Mouse (Mus musculus): Measurements from ENCODE around the gene Gm11077. TPM values are rescaled to one million over a fixed set of nuclear protein-coding genes. Genes with fewer than 3 reads are reported as not detected.

Gm11077 gene
- polyA plus RNA-seq, 2 experiments, result not detected

DNA sequence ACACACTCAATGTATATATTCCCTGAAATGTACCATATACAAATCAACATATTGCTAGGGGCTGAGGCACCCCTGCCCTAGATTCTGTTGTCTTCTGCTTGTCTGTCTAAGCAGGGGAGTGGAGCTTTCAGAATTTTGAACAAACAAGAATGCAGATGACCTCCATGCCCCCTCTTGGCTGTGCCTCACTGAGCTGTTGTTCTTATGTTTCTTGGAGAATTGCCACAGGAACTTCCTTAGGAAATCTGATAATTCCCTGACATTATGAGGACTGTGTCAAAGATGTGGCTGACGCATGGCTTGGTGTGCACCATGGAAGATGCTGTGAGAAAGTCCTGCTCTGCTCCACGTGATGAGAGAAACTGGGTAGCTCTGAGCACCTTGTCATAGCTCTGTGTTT, 57.0 kb downstream of the Gm11077 start:
- Histone ChIP-seq H3K4me1 (replicated peaks; ENCODE audit: control insufficient read depth in 2 of 2, insufficient read depth in 2 of 2, low read length in 1 of 2) (no peaks in the 10 kb centered on the region), H3K9ac (replicated peaks) (no peak overlapping the region), H3K36me3 (replicated peaks; ENCODE audit: control insufficient read depth, insufficient read depth, low read depth) (no peaks in the 10 kb centered on the region), H3K27ac (no peak overlapping the region), H3K4me2 (ENCODE audit: low read depth) (no peak overlapping the region), H3K4me3 (ENCODE audit: insufficient read depth in 1 of 2, low read depth in 2 of 2, low read length in 2 of 2) (no peak overlapping the region), H3K27me3 (ENCODE audit: control insufficient read depth, insufficient read depth, low read length) (no peaks in the 10 kb centered on the region), H3K9me3 (ENCODE audit: control insufficient read depth, low read length) (no peaks in the 10 kb centered on the region)
- 48% methylated on average over 2 of the region's 2 CpGs for WGBS (ENCODE audit: insufficient replicate concordance)
- TF ChIP-seq CTCF (IDR thresholded peaks at IDR 0.05; ENCODE audit: low read depth), result no peak
- TF ChIP-seq EP300 (IDR thresholded peaks at IDR 0.05; ENCODE audit: low read depth), result no peak
- ATAC-seq (ENCODE audit: insufficient read depth) (no peak), DNase-seq (ENCODE audit: low read depth in 3 of 3, low spot score in 3 of 3) (no peak)

DNA sequence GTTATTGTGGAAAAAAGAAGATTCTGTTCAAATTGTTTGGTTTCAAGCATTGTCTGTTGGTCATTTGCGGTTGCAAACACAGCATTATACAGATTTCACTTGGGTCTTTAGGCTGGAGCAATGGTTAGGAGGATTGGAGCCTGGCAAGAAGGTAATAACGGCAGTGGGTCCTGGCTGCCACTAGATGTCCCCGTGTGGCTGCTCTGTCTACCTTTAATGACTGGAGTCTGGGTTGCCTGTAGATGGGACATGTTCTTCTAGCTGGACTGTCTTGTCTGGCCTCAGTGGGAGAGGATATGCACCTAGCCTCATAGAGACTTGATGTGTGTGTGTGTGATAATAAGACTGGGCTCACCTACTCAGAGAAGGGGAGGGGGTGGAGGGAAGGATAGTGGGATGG, 60.8 kb downstream of the Gm11077 start:
- no peak for TF ChIP-seq EP300 (IDR thresholded peaks at IDR 0.05; ENCODE audit: low read depth)
- TF ChIP-seq CTCF (IDR thresholded peaks at IDR 0.05; ENCODE audit: low read depth), result peak; percentile 33
- ATAC-seq (ENCODE audit: insufficient read depth) (no peak), DNase-seq (ENCODE audit: low read depth in 3 of 3, low spot score in 3 of 3) (no peak)
- Histone ChIP-seq H3K27ac (no peak overlapping the region), H3K27me3 (ENCODE audit: control insufficient read depth, insufficient read depth, low read length) (no peaks in the 10 kb centered on the region), H3K9ac (replicated peaks) (no peak overlapping the region), H3K4me3 (ENCODE audit: insufficient read depth in 1 of 2, low read depth in 2 of 2, low read length in 2 of 2) (no peak overlapping the region), H3K36me3 (replicated peaks; ENCODE audit: control insufficient read depth, insufficient read depth, low read depth) (no peaks in the 10 kb centered on the region), H3K4me2 (ENCODE audit: low read depth) (no peak overlapping the region), H3K4me1 (replicated peaks; ENCODE audit: control insufficient read depth in 2 of 2, insufficient read depth in 2 of 2, low read length in 1 of 2) (no peaks in the 10 kb centered on the region), H3K9me3 (ENCODE audit: control insufficient read depth, low read length) (no peaks in the 10 kb centered on the region)
- 18% methylated on average over 3 of the region's 3 CpGs for WGBS (ENCODE audit: insufficient replicate concordance)

DNA sequence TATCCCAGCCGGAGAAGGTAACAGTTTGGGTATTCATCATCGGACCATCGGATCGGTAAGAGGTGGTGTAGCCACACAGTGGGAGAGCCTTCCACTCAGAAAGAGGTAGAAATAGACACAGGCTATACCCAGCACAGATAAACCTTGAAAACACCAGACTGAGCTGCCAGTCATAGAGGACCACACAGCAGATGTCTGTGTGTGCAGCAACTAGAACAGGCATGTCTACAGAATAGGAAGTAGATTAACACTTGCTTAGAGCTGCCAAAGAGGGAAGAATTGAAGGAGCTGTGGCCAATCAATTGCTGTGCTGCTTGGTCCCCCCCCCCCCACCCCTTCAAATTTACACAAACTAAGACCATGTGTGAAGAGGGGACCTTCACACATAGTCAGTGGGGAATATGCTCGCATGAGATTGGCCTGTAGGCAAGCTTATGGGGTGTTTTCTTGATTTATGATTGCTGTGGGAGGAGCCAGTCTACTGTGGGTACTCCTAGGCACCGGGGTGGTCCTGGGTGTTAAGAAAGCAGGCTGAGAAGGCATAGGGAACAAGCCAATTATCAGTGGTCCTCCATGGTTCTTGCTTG, 64.7 kb downstream of the Gm11077 start:
- Histone ChIP-seq H3K9ac (replicated peaks) (no peak overlapping the region), H3K27ac (no peak overlapping the region), H3K4me3 (ENCODE audit: insufficient read depth in 1 of 2, low read depth in 2 of 2, low read length in 2 of 2) (no peak overlapping the region), H3K27me3 (ENCODE audit: control insufficient read depth, insufficient read depth, low read length) (no peaks in the 10 kb centered on the region), H3K4me1 (replicated peaks; ENCODE audit: control insufficient read depth in 2 of 2, insufficient read depth in 2 of 2, low read length in 1 of 2) (no peaks in the 10 kb centered on the region), H3K4me2 (ENCODE audit: low read depth) (no peak overlapping the region), H3K36me3 (replicated peaks; ENCODE audit: control insufficient read depth, insufficient read depth, low read depth) (no peaks in the 10 kb centered on the region), H3K9me3 (ENCODE audit: control insufficient read depth, low read length) (no peaks in the 10 kb centered on the region)
- TF ChIP-seq EP300 (IDR thresholded peaks at IDR 0.05; ENCODE audit: low read depth) (no peak), CTCF (IDR thresholded peaks at IDR 0.05; ENCODE audit: low read depth) (no peak)
- no peak for DNase-seq (ENCODE audit: low read depth in 3 of 3, low spot score in 3 of 3)
- ATAC-seq (ENCODE audit: insufficient read depth), result no peak
- WGBS (ENCODE audit: insufficient replicate concordance), result 66% methylated on average over 6 of the region's 6 CpGs

DNA sequence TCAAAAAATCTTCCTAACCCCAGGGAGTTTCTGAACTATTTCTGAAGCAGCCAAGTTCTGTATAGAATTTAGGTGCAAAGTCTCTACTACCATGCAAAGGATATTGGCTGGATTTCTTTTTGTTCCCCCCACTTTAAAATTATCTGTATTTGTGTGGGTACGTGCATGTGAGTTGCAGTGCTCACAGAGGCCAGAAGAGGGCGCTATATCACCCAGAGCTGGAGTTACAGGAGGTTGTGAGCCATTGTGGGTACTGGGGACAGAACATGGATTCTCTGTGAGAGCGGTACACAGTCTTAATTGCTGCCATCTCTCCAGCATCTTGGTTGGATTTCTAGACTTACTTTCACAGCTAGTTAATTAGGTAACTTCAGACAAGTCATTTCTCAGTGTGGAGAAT, 69.8 kb downstream of the Gm11077 start:
- no peaks in the 10 kb centered on the region for H3K27me3 ChIP-seq (ENCODE audit: control insufficient read depth, insufficient read depth, low read length)
- ATAC-seq (ENCODE audit: insufficient read depth) (no peak), DNase-seq (ENCODE audit: low read depth in 3 of 3, low spot score in 3 of 3) (no peak)
- WGBS (ENCODE audit: insufficient replicate concordance), result 50% methylated on average over 3 of the region's 3 CpGs
- H3K4me3 ChIP-seq (ENCODE audit: insufficient read depth in 1 of 2, low read depth in 2 of 2, low read length in 2 of 2), result no peak overlapping the region
- H3K9ac ChIP-seq (replicated peaks), result no peak overlapping the region
- TF ChIP-seq CTCF (IDR thresholded peaks at IDR 0.05; ENCODE audit: low read depth) (peak; percentile 31; the same call in 1 of the 2 replicates), EP300 (IDR thresholded peaks at IDR 0.05; ENCODE audit: low read depth) (no peak)
- no peaks in the 10 kb centered on the region for H3K4me1 ChIP-seq (replicated peaks; ENCODE audit: control insufficient read depth in 2 of 2, insufficient read depth in 2 of 2, low read length in 1 of 2)
- H3K4me2 ChIP-seq (ENCODE audit: low read depth), result no peak overlapping the region
- H3K36me3 ChIP-seq (replicated peaks; ENCODE audit: control insufficient read depth, insufficient read depth, low read depth), result no peaks in the 10 kb centered on the region
- no peak overlapping the region for H3K27ac ChIP-seq
- H3K9me3 ChIP-seq (ENCODE audit: control insufficient read depth, low read length), result no peaks in the 10 kb centered on the region

DNA sequence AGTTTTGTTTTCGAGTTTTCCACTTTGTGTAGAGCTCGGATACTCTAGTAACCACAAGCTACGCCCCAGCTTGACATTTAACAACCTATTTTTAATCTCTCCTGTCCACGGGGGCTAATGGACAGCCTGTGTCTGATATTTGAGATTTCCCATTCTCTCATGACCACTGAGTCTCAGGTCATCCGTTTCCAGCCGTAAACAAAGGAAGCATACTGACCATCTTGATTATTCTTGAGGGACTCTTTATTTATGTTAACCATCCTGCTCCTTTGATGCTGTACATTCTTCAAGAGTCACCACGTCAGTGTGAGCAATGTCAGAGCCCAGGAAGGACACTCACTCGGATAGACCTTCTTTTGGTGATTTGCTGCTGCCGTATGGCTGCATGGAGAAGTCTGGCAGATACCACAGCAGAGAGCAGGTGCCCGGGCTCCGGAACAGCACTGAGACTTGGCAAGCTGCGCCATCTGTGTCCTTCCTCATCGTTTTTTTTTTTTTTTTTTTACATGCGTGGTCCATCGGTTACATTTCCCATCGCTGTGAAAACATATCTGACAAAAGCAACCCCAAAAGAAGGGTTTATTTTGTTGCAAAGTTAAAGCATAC, 70.5 kb downstream of the Gm11077 start:
- TF ChIP-seq EP300 (IDR thresholded peaks at IDR 0.05; ENCODE audit: low read depth), result no peak
- Histone ChIP-seq H3K4me2 (ENCODE audit: low read depth) (no peak overlapping the region), H3K4me1 (replicated peaks; ENCODE audit: control insufficient read depth in 2 of 2, insufficient read depth in 2 of 2, low read length in 1 of 2) (no peaks in the 10 kb centered on the region), H3K27ac (no peak overlapping the region), H3K36me3 (replicated peaks; ENCODE audit: control insufficient read depth, insufficient read depth, low read depth) (no peaks in the 10 kb centered on the region), H3K9ac (replicated peaks) (no peak overlapping the region), H3K4me3 (ENCODE audit: insufficient read depth in 1 of 2, low read depth in 2 of 2, low read length in 2 of 2) (no peak overlapping the region), H3K27me3 (ENCODE audit: control insufficient read depth, insufficient read depth, low read length) (no peaks in the 10 kb centered on the region), H3K9me3 (ENCODE audit: control insufficient read depth, low read length) (no peaks in the 10 kb centered on the region)
- DNase-seq (ENCODE audit: low read depth in 3 of 3, low spot score in 3 of 3) (no peak), ATAC-seq (ENCODE audit: insufficient read depth) (no peak)
- WGBS (ENCODE audit: insufficient replicate concordance), result 69% methylated on average over 16 of the region's 16 CpGs

Data from liver, embryonic 14.5 days (tissue).